Mouse (Mus musculus) thymus, adult 2 months (tissue): ENCODE results near the gene Cbx7.

Source experiments
- CTCF ChIP-seq: fragments of 200-500 bp; IDR thresholded peaks from 2 replicates; pipeline ENCODE4 v1.5.1; 2012; ENCODE audit warnings: mild to moderate bottlenecking, control low read depth, low read length, moderate library complexity, borderline replicate concordance; ENCODE audit not compliant: control insufficient read depth, poor library complexity, insufficient read depth; ENCODE audit errors: extremely low read depth
- POLR2A ChIP-seq: fragments of 200-500 bp; IDR thresholded peaks from 2 replicates; pipeline ENCODE4 v1.6.1; 2012; ENCODE audit warnings: mild to moderate bottlenecking, low read length, control low read depth, moderate library complexity; ENCODE audit not compliant: control insufficient read depth, poor library complexity, insufficient read depth; ENCODE audit errors: extremely low read depth

DNA sequence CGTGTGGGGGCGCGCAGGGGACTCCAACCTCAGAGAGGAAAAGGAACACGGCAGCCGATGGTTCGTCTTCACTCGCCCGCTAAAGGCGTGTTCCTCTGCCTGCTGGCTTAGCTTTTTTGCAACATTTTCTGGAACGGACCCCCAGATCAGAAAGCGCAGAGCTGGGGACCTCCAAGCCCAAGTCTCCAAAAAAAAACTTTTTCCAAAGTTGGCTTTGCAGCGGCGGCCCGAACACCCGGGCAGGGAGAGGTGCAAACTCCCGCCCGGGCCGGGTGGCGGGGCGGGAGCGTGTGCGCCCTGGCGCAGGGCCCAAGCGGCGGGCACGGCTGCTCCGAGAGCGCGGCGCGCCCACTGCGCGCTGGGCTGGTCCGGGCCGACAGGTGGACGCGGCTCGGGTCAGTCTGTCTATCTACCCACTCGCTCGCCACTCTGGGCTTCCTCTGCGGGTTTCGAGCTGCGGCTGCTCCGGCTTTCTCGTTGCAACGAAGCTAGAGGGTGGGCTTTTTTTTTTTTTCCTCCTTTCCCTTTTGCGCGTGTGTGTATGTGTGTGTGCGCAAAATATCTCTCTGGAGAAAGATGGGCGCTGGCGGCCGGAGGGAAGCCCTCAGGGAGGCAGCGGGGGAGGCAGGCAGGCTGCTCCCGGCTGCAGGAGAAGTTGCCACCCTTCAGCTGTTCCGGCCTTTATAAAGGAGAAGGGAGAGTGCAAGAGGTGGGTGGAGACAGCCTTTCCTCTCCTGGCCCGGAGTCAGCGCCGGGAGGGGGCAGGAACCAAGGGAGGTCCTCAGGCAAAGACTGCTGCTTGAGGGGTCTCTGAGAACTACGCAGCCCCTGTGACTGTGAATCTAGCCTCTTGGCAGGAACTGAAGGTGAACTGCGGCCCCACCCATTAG is 43.6 kb upstream of the Cbx7 start, which contains the start of gene Pdgfb:
- TF ChIP-seq CTCF = no peak
- TF ChIP-seq POLR2A = no peak
